Mouse (Mus musculus) stomach, postnatal 0 days (tissue): ENCODE measurements around the gene Hrasls5.

ENCODE experiments used
- CTCF ChIP-seq: IDR thresholded peaks from 2 replicates; pipeline ENCODE4 v1.5.1; 2016; ENCODE audit warnings: antibody characterized with exemption, low read depth, mild to moderate bottlenecking, moderate library complexity
- EP300 ChIP-seq: optimal IDR thresholded peaks from 2 replicates; pipeline ENCODE3; 2016; ENCODE audit warnings: antibody characterized with exemption

- no peak for TF ChIP-seq CTCF
- no peak for TF ChIP-seq EP300
Observed at GRCm38 (mm10) chr19:7633021-7633420, 20.7 kb downstream of the Hrasls5 start.
